In genomic region chr5:122774743-122775611, GRCm38 (mm10) we compare ENCODE assay signal across 9 mouse cellular contexts. TPM values are rescaled to one million over a fixed set of nuclear protein-coding genes. Genes with fewer than 3 reads are reported as not detected.
DNase-seq lines count a peak whose midpoint lies in the region; ATAC-seq lines count a peak whose summit lies in the region.
"Had no signal": no experiment of that assay in that cellular context is flagged by ENCODE, and none has a peak within 500 bp of the region (broad histone marks: within the 10 kb centered on the region; RNA-seq: fewer than 3 reads in every experiment).

No protein-coding gene starts in this region.

- H3K4me3 ChIP-seq in heart, embryonic 10.5 days = peak overlapping the region; percentile 16; the same call in 1 of the 2 replicates
- H3K4me3 ChIP-seq in liver, embryonic 11.5 days (ENCODE audit: low read depth, low read length) = peak overlapping the region; percentile 5
- H3K4me3 ChIP-seq: neural tube, embryonic 13.5 days had no signal

- H3K4me2 ChIP-seq in liver, embryonic 11.5 days = peak overlapping the region; percentile 37
- H3K4me2 ChIP-seq: neural tube, embryonic 13.5 days had no signal

- H3K4me1 ChIP-seq in heart, embryonic 10.5 days = peaks cover 38% of the 10 kb centered on the region
- peaks cover 40% of the 10 kb centered on the region for H3K4me1 ChIP-seq in liver, embryonic 11.5 days (replicated peaks; ENCODE audit: control insufficient read depth, insufficient read depth, low read length)

- H3K27me3 ChIP-seq in heart, embryonic 10.5 days (ENCODE audit: insufficient read depth, poor library complexity, severe bottlenecking) = no peaks in the 10 kb centered on the region
- no peaks in the 10 kb centered on the region for H3K27me3 ChIP-seq in liver, embryonic 11.5 days (replicated peaks; ENCODE audit: control insufficient read depth, insufficient read depth, low read length)
- H3K27me3 ChIP-seq: neural tube, embryonic 13.5 days had no signal

- peak; percentile 90 for DNase-seq in heart, embryonic 10.5 days (ENCODE audit: low spot score)
- DNase-seq in heart, postnatal 36 days = no peak
- DNase-seq in ES-CJ7 (ENCODE audit: low read depth, low spot score) = peak; percentile 90
- peak; percentile 66 to 74 for DNase-seq in adrenal gland, postnatal 36 days
- peak; percentile 70 for DNase-seq in liver, embryonic 11.5 days (ENCODE audit: low spot score)
- DNase-seq in gastrocnemius, postnatal 25 days = no peak

- H3K36me3 ChIP-seq in heart, embryonic 10.5 days = peaks cover 15% of the 10 kb centered on the region
- peaks cover 4% of the 10 kb centered on the region; the same call in 1 of the 2 replicates for H3K36me3 ChIP-seq in liver, embryonic 11.5 days (ENCODE audit: control insufficient read depth, insufficient read depth, low read length)

- H3K9ac ChIP-seq in liver, embryonic 11.5 days (ENCODE audit: low read depth, low read length) = no peak overlapping the region
- H3K9ac ChIP-seq: neural tube, embryonic 13.5 days had no signal

- H3K9me3 ChIP-seq in heart, embryonic 10.5 days = no peaks in the 10 kb centered on the region
- peaks cover 5% of the 10 kb centered on the region; the same call in 1 of the 2 replicates for H3K9me3 ChIP-seq in liver, embryonic 11.5 days (ENCODE audit: control insufficient read depth, low read length)
- H3K9me3 ChIP-seq: neural tube, embryonic 13.5 days had no signal

- intact Hi-C loops in heart, postnatal 36 days (cut with DNase I) = no loop called here

- whole genome bisulfite sequencing in heart, embryonic 10.5 days = 52% methylated on average over 28 of the region's 28 CpGs
- 59% methylated on average over 28 of the region's 28 CpGs for WGBS in liver, embryonic 11.5 days

- ATAC-seq in liver, embryonic 11.5 days (replicated peaks; ENCODE audit: low FRiP score) = peak; percentile 80
- no peak for ATAC-seq in inflammation-experienced regulatory T-cells, adult 6 months
- no peak for ATAC-seq in granulocyte monocyte progenitor cell, adult 5-6 weeks (replicated peaks; ENCODE audit: poor library complexity, severe bottlenecking)

- peak overlapping the region; percentile 56 for H3K27ac ChIP-seq in heart, embryonic 10.5 days
- peak overlapping the region; percentile 43; the same call in 1 of the 2 replicates for H3K27ac ChIP-seq in liver, embryonic 11.5 days (ENCODE audit: low read depth, low read length)
- H3K27ac ChIP-seq: neural tube, embryonic 13.5 days had no signal

RNA-seq across cellular contexts. Expression of gene Camkk2, which starts 4.2 kb away (rescaled TPM):
- 16.6 and 21.3 TPM in 2 replicates for polyA plus RNA-seq in heart, embryonic 10.5 days (2016; fragmentation: Nextera tagmentation; extraction: Ambion mirVana)
- total RNA-seq in heart, postnatal 36 days (2021) = 10 to 100 TPM in 1 of 2 experiments, 1 to 10 TPM in 1; 9.2 to 11.2 TPM
- total RNA-seq in adrenal gland, postnatal 36 days (2021) = 10 to 100 TPM; 25.3 to 25.9 TPM
- 15.5 and 16.6 TPM in 2 replicates for polyA plus RNA-seq in liver, embryonic 11.5 days (2014; fragmentation: Nextera tagmentation; extraction: Ambion mirVana)
- 1 to 10 TPM; 2.9 to 4.3 (median 3.3) TPM for polyA plus RNA-seq in inflammation-experienced regulatory T-cells, adult 6 months (2017; shearing (Covaris generic))
- 46.5 and 59.1 TPM in 2 replicates for total RNA-seq in granulocyte monocyte progenitor cell, adult 5-6 weeks (2014; fragmentation: Nextera tagmentation)
- 32.9 and 36.4 TPM in 2 replicates for total RNA-seq in granulocyte monocyte progenitor cell, adult 5-6 weeks (2017)
- total RNA-seq in gastrocnemius, postnatal 25 days (2021) = 1 to 10 TPM; 4.7 to 7.5 TPM

RNA-seq across cellular contexts. Expression of gene Anapc5, which starts 46.2 kb away (rescaled TPM):
- 405 and 415 TPM in 2 replicates for polyA plus RNA-seq in heart, embryonic 10.5 days (2016; fragmentation: Nextera tagmentation; extraction: Ambion mirVana)
- total RNA-seq in heart, postnatal 36 days (2021) = 100 to 1,000 TPM; 163 to 171 TPM
- 100 to 1,000 TPM; 154 to 181 TPM for total RNA-seq in adrenal gland, postnatal 36 days (2021)
- 392 and 418 TPM in 2 replicates for polyA plus RNA-seq in liver, embryonic 11.5 days (2014; fragmentation: Nextera tagmentation; extraction: Ambion mirVana)
- polyA plus RNA-seq in inflammation-experienced regulatory T-cells, adult 6 months (2017; shearing (Covaris generic)) = 100 to 1,000 TPM in 2 of 3 experiments, 10 to 100 TPM in 1; 87.6 to 106 (median 103) TPM
- 306 and 321 TPM in 2 replicates for total RNA-seq in granulocyte monocyte progenitor cell, adult 5-6 weeks (2014; fragmentation: Nextera tagmentation)
- total RNA-seq in granulocyte monocyte progenitor cell, adult 5-6 weeks (2017) = 339 and 341 TPM in 2 replicates
- total RNA-seq in gastrocnemius, postnatal 25 days (2021) = 100 to 1,000 TPM; 247 to 262 TPM

Comparison
In these comparisons a context has a peak if more than half of its experiments do, and no peak if none do; other contexts are left out.
1. DNase-seq: peak in heart, embryonic 10.5 days (single experiment), ES-CJ7 (single experiment), adrenal gland, postnatal 36 days (2 of 2) and liver, embryonic 11.5 days (single experiment); none in heart, postnatal 36 days (0 of 2) and gastrocnemius, postnatal 25 days (single experiment).